Mouse (Mus musculus): ENCODE data around the gene Zfp668. TPM values are rescaled to one million over a fixed set of nuclear protein-coding genes. Genes with fewer than 3 reads are reported as not detected.

Gene Zfp668
- polyA plus RNA-seq (2012; rRNA removed), result 10.9 TPM in 2 replicates

DNA sequence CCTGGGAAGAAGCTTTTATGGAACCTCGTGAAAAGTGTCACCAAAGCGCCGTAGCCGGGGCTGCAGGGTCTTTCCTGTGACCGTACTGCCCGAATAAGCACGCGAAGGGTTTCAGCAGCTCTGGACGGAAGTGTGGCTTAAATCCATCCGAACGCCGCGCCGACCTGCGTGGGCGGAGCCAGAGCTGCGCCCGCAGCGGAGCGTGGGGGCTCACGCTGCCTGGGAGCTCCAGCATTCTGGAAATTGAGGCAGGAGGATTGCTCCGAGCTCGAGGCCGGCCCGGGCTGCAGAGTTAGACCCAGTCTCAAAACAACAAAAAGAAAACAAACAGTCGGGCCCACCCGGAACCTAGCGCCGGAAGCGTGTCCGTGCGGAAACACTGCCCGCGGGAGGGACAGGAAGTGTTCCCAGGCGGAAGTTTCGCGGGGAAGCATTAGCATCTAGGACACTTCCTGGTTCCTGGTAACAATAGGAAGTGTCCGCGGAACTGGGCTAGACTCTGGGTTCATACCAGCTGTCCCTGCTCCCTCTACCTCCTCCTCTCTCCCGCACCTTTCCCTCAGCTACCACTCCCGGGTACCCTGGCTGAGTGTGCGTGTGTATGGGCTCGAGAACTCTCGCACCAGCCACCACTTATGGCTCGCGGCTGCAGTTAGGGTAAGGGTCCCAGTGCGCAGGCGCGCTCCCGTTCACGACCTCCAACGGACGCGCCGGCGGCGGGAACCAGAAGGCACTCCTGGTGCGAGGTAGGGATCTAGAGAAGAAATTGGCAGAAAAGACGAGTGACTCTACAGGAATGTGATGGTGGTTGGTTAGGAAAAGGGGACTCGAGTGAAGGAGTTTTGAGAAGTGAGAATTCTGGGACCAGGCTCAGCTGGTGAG, at the start of gene Zfp668:
Zfp668 (minus strand) TSS at position 362 of the 882 bp plus-strand sequence.
- H3K27me3 ChIP-seq (ENCODE audit: control insufficient read depth, insufficient read depth, low read length), result no peaks in the 10 kb centered on the region
- peak within 1 kb of the TSS; percentile 95 for H3K27ac ChIP-seq (ENCODE audit: insufficient read depth, low read length)
- WGBS, result under 1% methylated on average over 60 of the region's 60 CpGs
- DNase-seq, result peak; percentile 91 to 93
- no peaks in the 10 kb centered on the region for H3K4me1 ChIP-seq (ENCODE audit: control insufficient read depth, insufficient read depth, low read length)
- TF ChIP-seq CTCF (IDR thresholded peaks at IDR 0.05; ENCODE audit: borderline replicate concordance, insufficient read depth, low read depth, low read length) (no peak), POLR2A (IDR thresholded peaks at IDR 0.05; ENCODE audit: borderline replicate concordance, insufficient read depth, low read length) (peak; percentile 57; the same call in 1 of the 2 replicates)
- H3K4me3 ChIP-seq (replicated peaks; ENCODE audit: insufficient read depth, low read depth, low read length), result peak within 1 kb of the TSS; percentile 96

DNA sequence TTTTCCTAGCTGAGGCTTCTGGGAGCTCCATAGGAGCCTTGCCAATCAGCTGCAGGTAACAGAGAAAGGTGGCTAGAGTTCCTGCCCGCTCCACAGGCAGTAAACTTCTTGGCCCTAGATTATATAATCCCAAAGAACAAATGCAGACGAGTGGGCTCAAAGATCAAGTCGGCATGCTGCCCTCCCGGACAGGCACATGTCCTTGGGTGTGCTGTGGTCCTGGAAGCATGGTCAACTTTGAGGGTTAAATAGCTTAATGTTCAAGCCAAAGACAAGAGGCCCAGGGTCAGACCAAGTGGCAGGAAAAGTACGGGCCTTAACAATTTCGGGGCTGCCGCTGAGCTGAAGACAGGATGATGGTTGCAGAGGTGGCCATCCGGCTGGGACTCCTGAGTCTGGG, 49.4 kb upstream of the Zfp668 start:
- Histone ChIP-seq H3K27ac (ENCODE audit: insufficient read depth, low read length) (no peak overlapping the region), H3K27me3 (ENCODE audit: control insufficient read depth, insufficient read depth, low read length) (no peaks in the 10 kb centered on the region), H3K4me1 (ENCODE audit: control insufficient read depth, insufficient read depth, low read length) (no peaks in the 10 kb centered on the region), H3K4me3 (replicated peaks; ENCODE audit: insufficient read depth, low read depth, low read length) (no peak overlapping the region)
- TF ChIP-seq POLR2A (IDR thresholded peaks at IDR 0.05; ENCODE audit: borderline replicate concordance, insufficient read depth, low read length), result no peak
- no peak for TF ChIP-seq CTCF (IDR thresholded peaks at IDR 0.05; ENCODE audit: borderline replicate concordance, insufficient read depth, low read depth, low read length)
- WGBS, result 84% methylated on average over 8 of the region's 8 CpGs
- DNase-seq, result no peak

DNA sequence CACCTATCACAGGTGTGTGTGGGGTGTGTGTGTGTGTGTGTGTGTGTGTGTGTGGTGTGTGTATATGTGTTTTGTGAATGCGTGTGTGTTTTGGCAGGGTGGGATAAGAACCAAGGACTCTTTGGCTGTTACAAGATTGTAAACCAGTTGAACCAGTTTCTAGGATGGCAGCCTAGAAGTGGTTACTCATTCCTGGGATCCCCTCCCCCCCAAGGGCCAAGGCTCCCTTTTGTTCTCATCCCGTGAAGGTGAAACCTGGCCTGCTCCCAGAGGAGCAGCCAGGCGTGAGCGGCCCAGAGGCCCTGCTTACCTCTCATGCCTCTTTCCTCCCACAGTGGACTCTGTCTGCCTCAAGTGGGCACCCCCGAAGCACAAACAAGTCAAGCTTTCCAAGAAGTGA, 48.6 kb upstream of the Zfp668 start:
- Histone ChIP-seq H3K4me3 (replicated peaks; ENCODE audit: insufficient read depth, low read depth, low read length) (no peak overlapping the region), H3K27ac (ENCODE audit: insufficient read depth, low read length) (no peak overlapping the region), H3K27me3 (ENCODE audit: control insufficient read depth, insufficient read depth, low read length) (no peaks in the 10 kb centered on the region), H3K4me1 (ENCODE audit: control insufficient read depth, insufficient read depth, low read length) (no peaks in the 10 kb centered on the region)
- DNase-seq, result no peak
- TF ChIP-seq CTCF (IDR thresholded peaks at IDR 0.05; ENCODE audit: borderline replicate concordance, insufficient read depth, low read depth, low read length) (no peak), POLR2A (IDR thresholded peaks at IDR 0.05; ENCODE audit: borderline replicate concordance, insufficient read depth, low read length) (no peak)
- WGBS, result 68% methylated on average over 5 of the region's 5 CpGs

DNA sequence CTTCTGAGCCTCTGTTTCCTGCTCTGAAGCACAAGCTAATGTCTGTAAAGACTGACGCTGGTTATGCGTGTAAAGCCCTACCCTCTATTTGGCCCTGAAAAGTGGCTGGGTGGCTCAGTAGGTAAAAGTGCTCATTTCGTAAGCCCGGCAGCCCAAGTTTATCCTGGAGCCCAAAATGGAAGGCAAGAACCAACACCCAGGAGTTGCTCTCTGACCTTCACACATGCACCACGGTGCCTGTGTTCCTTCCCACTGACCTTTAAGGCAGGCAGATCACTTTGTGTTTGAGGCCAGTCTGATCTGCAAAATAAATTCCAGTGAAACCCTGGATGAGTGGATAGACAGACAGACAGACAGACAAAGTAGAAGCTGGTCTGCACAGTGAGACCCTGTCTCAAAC, 47.1 kb upstream of the Zfp668 start:
- DNase-seq, result no peak
- TF ChIP-seq POLR2A (IDR thresholded peaks at IDR 0.05; ENCODE audit: borderline replicate concordance, insufficient read depth, low read length), result no peak
- Histone ChIP-seq H3K4me3 (replicated peaks; ENCODE audit: insufficient read depth, low read depth, low read length) (no peak overlapping the region), H3K27ac (ENCODE audit: insufficient read depth, low read length) (no peak overlapping the region), H3K27me3 (ENCODE audit: control insufficient read depth, insufficient read depth, low read length) (no peaks in the 10 kb centered on the region), H3K4me1 (ENCODE audit: control insufficient read depth, insufficient read depth, low read length) (no peaks in the 10 kb centered on the region)
- 87% methylated on average over 5 of the region's 5 CpGs for WGBS

DNA sequence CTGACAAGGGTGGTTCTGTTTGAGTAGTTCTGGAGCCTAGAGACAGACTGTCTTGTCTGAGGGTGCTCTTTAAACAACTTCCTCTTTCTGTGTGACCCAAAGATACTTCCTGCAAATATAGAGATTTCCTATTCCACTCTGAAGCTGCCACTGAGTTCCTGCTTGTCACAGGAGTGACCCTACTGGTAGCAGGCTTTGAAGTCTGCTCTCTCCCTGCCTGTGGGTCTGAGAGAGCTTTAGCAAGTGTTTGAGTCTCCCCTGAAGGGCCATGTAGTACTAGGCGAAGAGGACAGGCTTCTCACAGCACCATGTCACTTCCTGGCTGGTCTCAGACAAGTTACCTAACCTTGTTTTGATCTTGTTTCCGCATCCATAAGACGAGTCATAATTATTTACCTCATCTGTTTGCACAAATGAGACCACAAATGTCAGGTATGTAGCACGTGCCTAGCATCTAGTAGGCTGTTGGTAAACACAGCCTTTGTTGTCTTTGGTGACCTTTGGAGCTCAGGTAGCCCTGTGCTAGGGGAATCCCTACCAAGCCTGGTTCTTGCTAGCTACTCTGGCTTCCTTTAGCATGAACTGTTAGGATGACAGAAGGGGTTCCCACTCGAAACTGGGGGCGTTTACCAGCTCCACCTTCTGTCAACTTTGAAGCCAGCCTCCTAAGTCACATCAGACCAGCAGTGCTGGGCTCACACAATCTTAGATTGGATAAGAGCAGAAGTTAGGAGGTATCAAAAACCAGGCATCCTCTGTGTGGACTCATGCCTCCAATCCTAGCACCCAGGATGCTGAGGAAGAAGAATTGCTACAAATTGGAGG, 46.0 kb upstream of the Zfp668 start:
- TF ChIP-seq POLR2A (IDR thresholded peaks at IDR 0.05; ENCODE audit: borderline replicate concordance, insufficient read depth, low read length) (no peak), CTCF (IDR thresholded peaks at IDR 0.05; ENCODE audit: borderline replicate concordance, insufficient read depth, low read depth, low read length) (no peak)
- DNase-seq, result no peak
- no peaks in the 10 kb centered on the region for H3K4me1 ChIP-seq (ENCODE audit: control insufficient read depth, insufficient read depth, low read length)
- H3K27ac ChIP-seq (ENCODE audit: insufficient read depth, low read length), result no peak overlapping the region
- H3K4me3 ChIP-seq (replicated peaks; ENCODE audit: insufficient read depth, low read depth, low read length), result no peak overlapping the region
- no peaks in the 10 kb centered on the region for H3K27me3 ChIP-seq (ENCODE audit: control insufficient read depth, insufficient read depth, low read length)
- WGBS, result 75% methylated on average over 6 of the region's 6 CpGs

DNA sequence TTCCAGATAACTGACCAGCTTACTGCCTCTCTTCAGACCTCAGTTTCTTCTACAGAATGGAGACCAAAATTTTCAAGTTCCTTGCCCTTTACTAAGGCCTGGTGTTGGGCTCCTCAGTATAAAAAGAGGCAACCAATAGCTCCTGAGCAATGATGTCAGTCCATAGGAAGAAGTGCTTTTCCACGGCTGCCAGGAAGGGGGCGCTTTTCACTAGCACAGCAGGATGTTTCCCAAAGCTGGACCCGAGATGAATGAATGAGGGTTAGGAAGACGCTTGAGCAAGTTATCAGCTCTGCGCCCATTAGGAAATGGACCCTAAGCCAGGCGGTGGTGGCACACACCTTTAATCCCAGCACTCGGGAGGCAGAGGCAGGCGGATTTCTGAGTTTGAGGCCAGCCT, 44.9 kb upstream of the Zfp668 start:
- no peak for DNase-seq
- Histone ChIP-seq H3K27me3 (ENCODE audit: control insufficient read depth, insufficient read depth, low read length) (no peaks in the 10 kb centered on the region), H3K27ac (ENCODE audit: insufficient read depth, low read length) (no peak overlapping the region), H3K4me1 (ENCODE audit: control insufficient read depth, insufficient read depth, low read length) (no peaks in the 10 kb centered on the region), H3K4me3 (replicated peaks; ENCODE audit: insufficient read depth, low read depth, low read length) (no peak overlapping the region)
- no peak for TF ChIP-seq POLR2A (IDR thresholded peaks at IDR 0.05; ENCODE audit: borderline replicate concordance, insufficient read depth, low read length)
- TF ChIP-seq CTCF (IDR thresholded peaks at IDR 0.05; ENCODE audit: borderline replicate concordance, insufficient read depth, low read depth, low read length), result peak; percentile 39; the same call in 1 of the 2 replicates
- WGBS, result 59% methylated on average over 8 of the region's 8 CpGs

DNA sequence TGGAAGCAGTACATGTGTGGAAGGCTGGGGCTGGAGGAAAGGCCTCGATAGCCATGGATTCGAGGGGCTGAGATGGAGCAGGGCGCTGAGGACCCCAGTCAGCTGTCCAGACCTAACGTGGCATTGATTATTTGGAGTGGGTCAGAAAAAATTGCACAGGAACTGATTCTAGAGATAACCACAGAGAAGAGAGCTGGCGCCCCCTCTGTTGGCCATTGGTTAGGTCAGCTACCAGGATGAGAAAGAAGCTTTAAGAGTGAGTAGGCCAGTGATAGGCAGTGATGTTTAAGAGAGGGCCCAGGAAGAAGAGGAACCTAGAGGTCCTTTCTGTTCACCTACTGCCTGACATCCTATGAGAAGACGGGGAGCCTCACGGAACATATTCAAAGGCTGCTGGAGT, 42.7 kb upstream of the Zfp668 start:
- Histone ChIP-seq H3K27ac (ENCODE audit: insufficient read depth, low read length) (no peak overlapping the region), H3K4me3 (replicated peaks; ENCODE audit: insufficient read depth, low read depth, low read length) (no peak overlapping the region), H3K4me1 (ENCODE audit: control insufficient read depth, insufficient read depth, low read length) (no peaks in the 10 kb centered on the region), H3K27me3 (ENCODE audit: control insufficient read depth, insufficient read depth, low read length) (no peaks in the 10 kb centered on the region)
- 78% methylated on average over 7 of the region's 7 CpGs for WGBS
- no peak for DNase-seq
- TF ChIP-seq CTCF (IDR thresholded peaks at IDR 0.05; ENCODE audit: borderline replicate concordance, insufficient read depth, low read depth, low read length) (peak; percentile 13; the same call in 1 of the 2 replicates), POLR2A (IDR thresholded peaks at IDR 0.05; ENCODE audit: borderline replicate concordance, insufficient read depth, low read length) (no peak)
